Mouse (Mus musculus) kidney, adult 2 months (tissue): Measurements from ENCODE around the gene Tmem119.

Experiments
- CTCF ChIP-seq: fragments of 200-500 bp; conservative IDR thresholded peaks from 2 replicates; pipeline ENCODE4 v1.5.1; 2011; ENCODE audit warnings: low read depth, mild to moderate bottlenecking, control low read depth, low read length, moderate library complexity, mixed read lengths; ENCODE audit not compliant: insufficient read depth, insufficient read length
- POLR2A ChIP-seq: fragments of 200-500 bp; IDR thresholded peaks from one replicate; pipeline ENCODE4 v1.6.1; 2011; ENCODE audit warnings: low read depth, low read length, control low read depth

- TF ChIP-seq CTCF, result no peak
- TF ChIP-seq POLR2A, result no peak
Measured at GRCm38 (mm10) chr5:113780082-113780752, 20.1 kb downstream of the Tmem119 start.
